Mouse (Mus musculus): ENCODE results near the gene Sufu. TPM values are rescaled to one million over a fixed set of nuclear protein-coding genes. Genes with fewer than 3 reads are reported as not detected.

Sufu gene
- polyA plus RNA-seq, 1 experiment from 2014 or later, result 19.8 TPM

DNA sequence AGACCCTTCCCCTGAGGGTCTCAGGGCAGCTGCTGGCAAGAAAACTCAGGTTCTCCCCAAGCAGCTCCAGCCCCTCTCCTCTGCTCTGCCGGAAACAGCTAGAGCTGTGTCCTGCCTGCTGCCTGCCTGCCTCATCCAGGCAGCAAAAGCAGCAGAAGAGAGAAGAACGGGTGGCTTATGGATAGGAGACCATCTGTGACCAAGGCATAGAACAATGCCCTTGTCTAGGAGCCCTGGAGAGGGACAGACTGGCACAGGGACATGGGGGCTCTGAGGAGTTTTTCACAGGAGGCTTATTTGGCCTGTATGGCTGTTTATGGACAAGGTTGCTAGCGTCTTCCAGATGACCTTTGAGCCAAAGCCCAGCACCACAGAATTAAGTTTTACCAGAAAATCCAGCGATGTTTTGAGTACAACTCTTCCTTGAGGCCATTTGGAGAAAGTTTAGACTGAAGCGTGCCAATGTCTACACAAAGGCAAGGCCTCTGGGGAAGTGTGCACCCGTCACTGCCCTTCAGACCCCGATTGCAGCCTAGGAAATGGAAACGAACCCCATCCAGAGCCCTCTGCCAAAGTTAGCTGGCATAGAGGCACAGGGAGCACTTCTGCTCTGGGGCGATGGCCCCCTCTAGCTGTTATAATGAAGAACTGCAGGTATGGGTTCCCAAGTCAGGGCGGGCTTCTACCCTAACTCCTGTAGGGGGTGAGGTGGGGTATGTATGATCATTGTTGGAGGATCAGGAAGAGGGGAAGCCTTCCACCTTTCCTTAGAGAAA lies 55.5 kb downstream of the Sufu start:
- Histone ChIP-seq H3K27ac (ENCODE audit: low read depth, low read length) (peak overlapping the region; percentile 72), H3K27me3 (replicated peaks; ENCODE audit: control insufficient read depth, insufficient read depth, low read length) (no peaks in the 10 kb centered on the region), H3K4me2 (ENCODE audit: low read length) (no peak overlapping the region), H3K4me1 (ENCODE audit: control insufficient read depth, insufficient read depth, low read depth, low read length) (peaks cover 11% of the 10 kb centered on the region), H3K4me3 (ENCODE audit: low read length) (no peak overlapping the region), H3K9me3 (ENCODE audit: control insufficient read depth, low read length) (no peaks in the 10 kb centered on the region), H3K9ac (ENCODE audit: low read depth, low read length) (no peak overlapping the region), H3K36me3 (ENCODE audit: control insufficient read depth, insufficient read depth, low read length) (no peaks in the 10 kb centered on the region; the same call in 1 of the 2 replicates)
- 21% methylated on average over 10 of the region's 10 CpGs for WGBS
- peak; percentile 70 for ATAC-seq

DNA sequence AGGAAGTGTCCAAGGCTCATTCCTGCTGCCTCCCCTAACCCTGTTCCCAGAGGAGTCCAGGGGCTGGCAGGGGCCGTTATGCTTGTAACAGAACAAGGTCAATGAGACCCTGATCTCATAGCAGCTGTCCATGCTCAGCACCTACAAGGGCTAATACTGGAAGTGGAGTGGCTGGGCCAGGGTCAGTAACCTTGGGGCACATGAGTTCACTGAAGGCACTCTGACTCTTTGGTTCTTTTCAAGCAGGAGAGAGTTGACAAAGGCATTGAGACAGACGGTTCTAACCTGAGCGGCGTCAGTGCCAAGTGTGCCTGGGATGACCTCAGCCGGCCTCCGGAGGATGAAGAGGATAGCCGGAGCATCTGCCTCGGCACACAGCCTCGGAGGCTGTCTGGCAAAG lies 56.2 kb downstream of the Sufu start:
- ATAC-seq, result no peak
- Histone ChIP-seq H3K9ac (ENCODE audit: low read depth, low read length) (no peak overlapping the region), H3K9me3 (ENCODE audit: control insufficient read depth, low read length) (no peaks in the 10 kb centered on the region), H3K27me3 (replicated peaks; ENCODE audit: control insufficient read depth, insufficient read depth, low read length) (no peaks in the 10 kb centered on the region), H3K36me3 (ENCODE audit: control insufficient read depth, insufficient read depth, low read length) (no peaks in the 10 kb centered on the region; the same call in 1 of the 2 replicates), H3K4me3 (ENCODE audit: low read length) (no peak overlapping the region), H3K4me2 (ENCODE audit: low read length) (no peak overlapping the region), H3K4me1 (ENCODE audit: control insufficient read depth, insufficient read depth, low read depth, low read length) (peaks cover 5% of the 10 kb centered on the region), H3K27ac (ENCODE audit: low read depth, low read length) (peak overlapping the region; percentile 26; the same call in 1 of the 2 replicates)
- 73% methylated on average over 9 of the region's 9 CpGs for WGBS

- no peak for ATAC-seq
- Histone ChIP-seq H3K27me3 (replicated peaks; ENCODE audit: control insufficient read depth, insufficient read depth, low read length) (no peaks in the 10 kb centered on the region), H3K9ac (ENCODE audit: low read depth, low read length) (no peak overlapping the region), H3K4me3 (ENCODE audit: low read length) (no peak overlapping the region), H3K9me3 (ENCODE audit: control insufficient read depth, low read length) (no peaks in the 10 kb centered on the region), H3K4me1 (ENCODE audit: control insufficient read depth, insufficient read depth, low read depth, low read length) (no peaks in the 10 kb centered on the region; the same call in 1 of the 2 replicates), H3K4me2 (ENCODE audit: low read length) (no peak overlapping the region), H3K36me3 (ENCODE audit: control insufficient read depth, insufficient read depth, low read length) (no peaks in the 10 kb centered on the region; the same call in 1 of the 2 replicates), H3K27ac (ENCODE audit: low read depth, low read length) (peak overlapping the region; percentile 19; the same call in 1 of the 2 replicates)
- WGBS, result 67% methylated on average over 20 of the region's 20 CpGs
These were observed 57.6 kb downstream of the Sufu start for GRCm38 (mm10) chr19:46454126-46454880.

GRCm38 (mm10) chr19:46455032-46455431 lies 58.3 kb downstream of the Sufu start:
- no peak overlapping the region for H3K4me3 ChIP-seq (ENCODE audit: low read length)
- H3K9ac ChIP-seq (ENCODE audit: low read depth, low read length), result no peak overlapping the region; the same call in 1 of the 2 replicates
- H3K36me3 ChIP-seq (ENCODE audit: control insufficient read depth, insufficient read depth, low read length), result no peaks in the 10 kb centered on the region; the same call in 1 of the 2 replicates
- no peak overlapping the region for H3K4me2 ChIP-seq (ENCODE audit: low read length)
- peak overlapping the region; percentile 26 for H3K27ac ChIP-seq (ENCODE audit: low read depth, low read length)
- H3K4me1 ChIP-seq (ENCODE audit: control insufficient read depth, insufficient read depth, low read depth, low read length), result no peaks in the 10 kb centered on the region; the same call in 1 of the 2 replicates
- WGBS, result 58% methylated on average over 1 of the region's 1 CpGs
- no peaks in the 10 kb centered on the region for H3K27me3 ChIP-seq (replicated peaks; ENCODE audit: control insufficient read depth, insufficient read depth, low read length)
- ATAC-seq, result no peak
- no peaks in the 10 kb centered on the region for H3K9me3 ChIP-seq (ENCODE audit: control insufficient read depth, low read length)

DNA sequence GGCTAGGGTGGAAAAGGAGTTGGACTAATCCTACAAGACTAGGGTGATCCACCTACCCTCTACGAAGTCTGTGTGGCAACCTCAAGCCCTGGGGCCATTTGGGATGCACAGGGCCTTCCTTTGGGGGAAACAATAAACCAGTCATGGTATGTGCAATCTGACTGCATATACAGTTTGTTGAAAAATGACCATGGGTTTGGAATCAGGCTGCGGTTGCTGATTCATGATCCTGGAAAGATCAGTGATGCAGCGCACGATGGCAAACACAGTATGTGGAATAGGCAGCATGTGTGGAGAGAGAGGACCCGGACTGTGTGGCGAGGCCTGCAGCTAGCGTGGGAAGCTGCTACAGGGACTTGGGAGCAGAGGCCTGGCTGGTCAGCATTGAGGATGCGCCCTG lies 58.9 kb downstream of the Sufu start:
- ATAC-seq, result no peak
- Histone ChIP-seq H3K9me3 (ENCODE audit: control insufficient read depth, low read length) (no peaks in the 10 kb centered on the region), H3K9ac (ENCODE audit: low read depth, low read length) (peak overlapping the region; percentile 10; the same call in 1 of the 2 replicates), H3K27ac (ENCODE audit: low read depth, low read length) (peak overlapping the region; percentile 26), H3K27me3 (replicated peaks; ENCODE audit: control insufficient read depth, insufficient read depth, low read length) (no peaks in the 10 kb centered on the region), H3K4me2 (ENCODE audit: low read length) (no peak overlapping the region), H3K36me3 (ENCODE audit: control insufficient read depth, insufficient read depth, low read length) (no peaks in the 10 kb centered on the region; the same call in 1 of the 2 replicates), H3K4me1 (ENCODE audit: control insufficient read depth, insufficient read depth, low read depth, low read length) (no peaks in the 10 kb centered on the region; the same call in 1 of the 2 replicates), H3K4me3 (ENCODE audit: low read length) (no peak overlapping the region)
- 89% methylated on average over 8 of the region's 8 CpGs for WGBS

GRCm38 (mm10) chr19:46456018-46456735 lies 59.5 kb downstream of the Sufu start:
- H3K4me1 ChIP-seq (ENCODE audit: control insufficient read depth, insufficient read depth, low read depth, low read length), result no peaks in the 10 kb centered on the region; the same call in 1 of the 2 replicates
- no peaks in the 10 kb centered on the region for H3K27me3 ChIP-seq (replicated peaks; ENCODE audit: control insufficient read depth, insufficient read depth, low read length)
- H3K27ac ChIP-seq (ENCODE audit: low read depth, low read length), result peak overlapping the region; percentile 26; the same call in 1 of the 2 replicates
- WGBS, result 79% methylated on average over 5 of the region's 5 CpGs
- H3K36me3 ChIP-seq (ENCODE audit: control insufficient read depth, insufficient read depth, low read length), result no peaks in the 10 kb centered on the region; the same call in 1 of the 2 replicates
- no peaks in the 10 kb centered on the region for H3K9me3 ChIP-seq (ENCODE audit: control insufficient read depth, low read length)
- no peak overlapping the region for H3K9ac ChIP-seq (ENCODE audit: low read depth, low read length)
- no peak for ATAC-seq
- H3K4me3 ChIP-seq (ENCODE audit: low read length), result no peak overlapping the region
- H3K4me2 ChIP-seq (ENCODE audit: low read length), result no peak overlapping the region

DNA sequence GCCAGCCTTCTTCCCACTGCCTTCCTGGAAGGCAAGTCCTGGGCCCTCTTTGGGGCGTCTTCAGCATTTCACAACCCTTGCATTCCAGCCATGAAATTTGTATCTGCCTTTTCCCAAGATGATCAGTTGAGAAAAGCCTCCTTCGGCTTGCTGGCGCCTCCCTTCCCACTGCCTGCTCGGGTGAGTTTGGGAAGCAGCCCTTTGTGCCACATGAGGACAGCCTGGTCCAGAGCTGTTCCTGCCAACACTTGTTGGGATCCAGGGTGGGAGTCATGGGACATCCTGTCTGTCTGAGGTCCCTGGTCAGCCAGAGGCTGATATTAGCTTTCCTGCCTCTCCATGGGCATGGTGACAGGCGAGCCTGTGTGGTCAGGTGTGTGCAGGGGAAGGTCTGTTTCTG lies 61.1 kb downstream of the Sufu start:
- Histone ChIP-seq H3K9me3 (ENCODE audit: control insufficient read depth, low read length) (no peaks in the 10 kb centered on the region), H3K27me3 (replicated peaks; ENCODE audit: control insufficient read depth, insufficient read depth, low read length) (no peaks in the 10 kb centered on the region), H3K4me1 (ENCODE audit: control insufficient read depth, insufficient read depth, low read depth, low read length) (no peaks in the 10 kb centered on the region; the same call in 1 of the 2 replicates), H3K4me3 (ENCODE audit: low read length) (no peak overlapping the region), H3K36me3 (ENCODE audit: control insufficient read depth, insufficient read depth, low read length) (peaks cover 3% of the 10 kb centered on the region; the same call in 1 of the 2 replicates), H3K4me2 (ENCODE audit: low read length) (no peak overlapping the region), H3K27ac (ENCODE audit: low read depth, low read length) (no peak overlapping the region), H3K9ac (ENCODE audit: low read depth, low read length) (no peak overlapping the region)
- WGBS, result 91% methylated on average over 5 of the region's 5 CpGs
- ATAC-seq, result no peak

GRCm38 (mm10) chr19:46459256-46459655 lies 62.6 kb downstream of the Sufu start:
- Histone ChIP-seq H3K9me3 (ENCODE audit: control insufficient read depth, low read length) (no peaks in the 10 kb centered on the region), H3K4me1 (ENCODE audit: control insufficient read depth, insufficient read depth, low read depth, low read length) (no peaks in the 10 kb centered on the region; the same call in 1 of the 2 replicates), H3K36me3 (ENCODE audit: control insufficient read depth, insufficient read depth, low read length) (peaks cover 3% of the 10 kb centered on the region; the same call in 1 of the 2 replicates), H3K4me2 (ENCODE audit: low read length) (no peak overlapping the region), H3K9ac (ENCODE audit: low read depth, low read length) (no peak overlapping the region), H3K4me3 (ENCODE audit: low read length) (no peak overlapping the region), H3K27me3 (replicated peaks; ENCODE audit: control insufficient read depth, insufficient read depth, low read length) (no peaks in the 10 kb centered on the region), H3K27ac (ENCODE audit: low read depth, low read length) (no peak overlapping the region)
- 88% methylated on average over 10 of the region's 10 CpGs for WGBS
- no peak for ATAC-seq

All from hindbrain, embryonic 16.5 days (tissue).